17 mouse cellular contexts compared by ENCODE assay signal in the genomic region with DNA sequence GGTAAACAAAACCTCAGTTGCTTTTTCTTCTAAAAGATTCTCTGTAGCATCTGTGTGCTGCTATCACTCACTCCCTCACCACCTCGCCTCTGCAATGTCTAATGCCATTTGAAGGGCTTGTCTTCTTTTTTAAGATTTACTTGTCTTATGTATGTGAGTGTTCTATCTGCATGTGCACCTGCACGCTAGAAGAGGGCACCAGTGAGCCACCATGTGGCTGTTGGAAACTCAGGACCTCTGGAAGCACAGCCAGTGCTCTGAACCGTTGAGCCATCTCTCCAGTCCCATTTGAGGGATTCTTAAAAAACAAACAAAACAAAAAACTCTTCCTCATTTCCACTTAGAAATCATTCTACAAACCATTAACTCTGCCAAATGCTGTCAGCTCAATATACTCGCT.
DNase-seq lines count a peak whose midpoint lies in the region; ATAC-seq and TF ChIP-seq lines count a peak whose summit lies in the region.
"Had no signal": no experiment of that assay in that cellular context is flagged by ENCODE, and none has a peak within 500 bp of the region (broad histone marks: within the 10 kb centered on the region; RNA-seq: fewer than 3 reads in every experiment).

No protein-coding gene starts in this region.

- WGBS in forebrain, postnatal 0 days: 70% methylated on average over 4 of the region's 4 CpGs
- 89% methylated on average over 4 of the region's 4 CpGs for WGBS in forebrain, embryonic 12.5 days
- WGBS in liver, embryonic 14.5 days (ENCODE audit: insufficient replicate concordance): 63% methylated on average over 4 of the region's 4 CpGs

- DNase-seq in forebrain, postnatal 0 days: peak; percentile 21
- no peak for DNase-seq in liver, embryonic 14.5 days (ENCODE audit: low read depth in 3 of 3, low spot score in 3 of 3)
- DNase-seq in liver (no peak), NIH3T3 (ENCODE audit: low read depth) (peak; percentile 27)
- DNase-seq in adrenal gland, adult 8-10 months: no peak
- DNase-seq in right cerebral cortex, adult 2 months (ENCODE audit: low spot score in 2 of 2): no peak
- DNase-seq: adrenal gland, postnatal 10 days; cerebellum, postnatal 36 days; gastrocnemius, adult 2 months; heart, postnatal 14 days; kidney, postnatal 25 days had no signal

- no peak for TF ChIP-seq EP300 in liver, embryonic 14.5 days (IDR thresholded peaks at IDR 0.05; ENCODE audit: low read depth)

- peaks cover 36% of the 10 kb centered on the region for H3K36me3 ChIP-seq in forebrain, postnatal 0 days (ENCODE audit: insufficient read depth)
- H3K36me3 ChIP-seq in forebrain, embryonic 12.5 days (replicated peaks): peaks cover 51% of the 10 kb centered on the region
- peaks cover 5% of the 10 kb centered on the region; the same call in 1 of the 2 replicates for H3K36me3 ChIP-seq in liver, embryonic 14.5 days (replicated peaks; ENCODE audit: control insufficient read depth, insufficient read depth, low read depth)

- H3K27me3 ChIP-seq in forebrain, postnatal 0 days (ENCODE audit: insufficient read depth, low read length): no peaks in the 10 kb centered on the region
- no peaks in the 10 kb centered on the region for H3K27me3 ChIP-seq in forebrain, embryonic 12.5 days
- no peaks in the 10 kb centered on the region for H3K27me3 ChIP-seq in liver, embryonic 14.5 days (ENCODE audit: control insufficient read depth, insufficient read depth, low read length)
- H3K27me3 ChIP-seq: embryonic facial prominence, embryonic 13.5 days; forebrain, embryonic 13.5 days; midbrain, embryonic 13.5 days had no signal

- H3K4me3 ChIP-seq in forebrain, postnatal 0 days (ENCODE audit: low read depth, low read length): no peak overlapping the region
- no peak overlapping the region for H3K4me3 ChIP-seq in forebrain, embryonic 12.5 days (replicated peaks)
- no peak overlapping the region for H3K4me3 ChIP-seq in liver, embryonic 14.5 days (ENCODE audit: insufficient read depth in 1 of 2, low read depth in 2 of 2, low read length in 2 of 2)
- H3K4me3 ChIP-seq: embryonic facial prominence, embryonic 13.5 days; forebrain, embryonic 13.5 days; gastrocnemius, adult 2 months; midbrain, embryonic 13.5 days had no signal

- no peak overlapping the region for H3K9ac ChIP-seq in forebrain, postnatal 0 days
- H3K9ac ChIP-seq in forebrain, embryonic 12.5 days: no peak overlapping the region
- H3K9ac ChIP-seq in liver, embryonic 14.5 days (replicated peaks): no peak overlapping the region
- H3K9ac ChIP-seq: embryonic facial prominence, embryonic 13.5 days; forebrain, embryonic 13.5 days; midbrain, embryonic 13.5 days had no signal

- TF ChIP-seq CTCF in forebrain, postnatal 0 days (IDR thresholded peaks at IDR 0.05; ENCODE audit: low read depth): peak; percentile 52
- TF ChIP-seq CTCF in liver, embryonic 14.5 days (IDR thresholded peaks at IDR 0.05; ENCODE audit: low read depth): peak; percentile 22; the same call in 1 of the 2 replicates

- 0 out of 2 replicates have a peak, but pooled peaks cover 6% of the 10 kb centered on the region for H3K4me1 ChIP-seq in forebrain, postnatal 0 days (ENCODE audit: insufficient read depth)
- no peaks in the 10 kb centered on the region for H3K4me1 ChIP-seq in forebrain, embryonic 12.5 days
- no peaks in the 10 kb centered on the region for H3K4me1 ChIP-seq in liver, embryonic 14.5 days (replicated peaks; ENCODE audit: control insufficient read depth in 2 of 2, insufficient read depth in 2 of 2, low read length in 1 of 2)
- H3K4me1 ChIP-seq: embryonic facial prominence, embryonic 13.5 days; midbrain, embryonic 13.5 days had no signal

- H3K4me2 ChIP-seq in forebrain, postnatal 0 days (ENCODE audit: low read depth): no peak overlapping the region
- no peak overlapping the region for H3K4me2 ChIP-seq in forebrain, embryonic 12.5 days
- H3K4me2 ChIP-seq in liver, embryonic 14.5 days (ENCODE audit: low read depth): no peak overlapping the region
- H3K4me2 ChIP-seq: embryonic facial prominence, embryonic 13.5 days; forebrain, embryonic 13.5 days; midbrain, embryonic 13.5 days had no signal

- no peak for ATAC-seq in forebrain, postnatal 0 days
- ATAC-seq in forebrain, embryonic 12.5 days (ENCODE audit: low FRiP score): no peak
- no peak for ATAC-seq in liver, embryonic 14.5 days (ENCODE audit: insufficient read depth)
- peak; percentile 62 for ATAC-seq in megakaryocyte progenitor cell, adult 5-6 weeks (replicated peaks; ENCODE audit: poor library complexity)
- ATAC-seq: forebrain, embryonic 13.5 days; hindbrain, embryonic 16.5 days; midbrain, embryonic 13.5 days had no signal

- no peak overlapping the region for H3K27ac ChIP-seq in forebrain, postnatal 0 days (ENCODE audit: low read depth, low read length)
- H3K27ac ChIP-seq in forebrain, embryonic 12.5 days: no peak overlapping the region
- H3K27ac ChIP-seq in liver, embryonic 14.5 days: no peak overlapping the region
- H3K27ac ChIP-seq: embryonic facial prominence, embryonic 13.5 days; forebrain, embryonic 13.5 days; gastrocnemius, adult 2 months; midbrain, embryonic 13.5 days had no signal

- no peaks in the 10 kb centered on the region for H3K9me3 ChIP-seq in forebrain, postnatal 0 days (ENCODE audit: low read length)
- H3K9me3 ChIP-seq in forebrain, embryonic 12.5 days: no peaks in the 10 kb centered on the region
- no peaks in the 10 kb centered on the region for H3K9me3 ChIP-seq in liver, embryonic 14.5 days (ENCODE audit: control insufficient read depth, low read length)
- H3K9me3 ChIP-seq: embryonic facial prominence, embryonic 13.5 days; forebrain, embryonic 13.5 days; midbrain, embryonic 13.5 days had no signal

Comparison
In these comparisons a context has a peak if more than half of its experiments do, and no peak if none do; other contexts are left out.
1. DNase-seq: peak in forebrain, postnatal 0 days (single experiment) and NIH3T3 (single experiment); none in liver, embryonic 14.5 days (0 of 3), liver (single experiment), adrenal gland, adult 8-10 months (single experiment) and right cerebral cortex, adult 2 months (0 of 2).